Mouse (Mus musculus): ENCODE data around the gene Ctsd.

DNA sequence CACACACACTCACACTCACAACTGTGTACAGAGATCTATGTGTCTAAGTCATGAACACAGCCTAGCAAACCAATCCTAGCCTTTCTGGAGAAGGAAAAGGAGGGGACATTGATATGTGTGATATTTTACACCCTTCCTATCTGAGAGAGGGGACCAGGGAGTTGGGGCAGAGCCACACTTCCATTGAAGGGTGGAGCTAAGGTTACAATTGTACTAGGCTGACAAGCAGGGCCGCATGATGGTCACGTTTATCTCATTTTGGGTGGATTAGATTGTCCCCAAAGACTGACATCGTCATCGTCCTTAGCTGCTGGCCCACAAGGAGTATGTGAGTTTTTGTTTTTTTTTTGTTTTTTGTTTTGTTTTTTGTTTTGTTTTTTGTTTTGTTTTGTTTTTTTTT, 56.6 kb downstream of the Ctsd start:
- TF ChIP-seq POLR2A (IDR thresholded peaks at IDR 0.05; ENCODE audit: low read depth, low read length), result no peak
- no peak for TF ChIP-seq CHD1 (IDR thresholded peaks at IDR 0.05; ENCODE audit: low read depth, low read length)
- no peak for TF ChIP-seq TCF12 (IDR thresholded peaks at IDR 0.05; ENCODE audit: low read depth, low read length)
- TF ChIP-seq CTCF (conservative IDR thresholded peaks at IDR 0.05 in 1 of 2, IDR thresholded peaks at IDR 0.05 in 1 of 2; ENCODE audit: low read depth in 2 of 2, low read length in 2 of 2), result no peak
- TF ChIP-seq ZC3H11A (IDR thresholded peaks at IDR 0.05; ENCODE audit: low read depth, low read length), result no peak
- TF ChIP-seq JUND (conservative IDR thresholded peaks at IDR 0.05; ENCODE audit: low read depth, low read length), result no peak
- TF ChIP-seq EP300 (IDR thresholded peaks at IDR 0.05; ENCODE audit: low read length), result no peak
- TF ChIP-seq ZNF384 (IDR thresholded peaks at IDR 0.05; ENCODE audit: low read depth, low read length), result no peak
- no peak for TF ChIP-seq POLR2AphosphoS2 (IDR thresholded peaks at IDR 0.05; ENCODE audit: low read depth, low read length)
- TF ChIP-seq MAX (IDR thresholded peaks at IDR 0.05; ENCODE audit: low read length), result no peak
- no peak for TF ChIP-seq ZMIZ1 (IDR thresholded peaks at IDR 0.05; ENCODE audit: low read depth, low read length)
- no peak for TF ChIP-seq BHLHE40 (IDR thresholded peaks at IDR 0.05; ENCODE audit: low read depth, low read length)

All from CH12.LX (cell line).